21 mouse cellular contexts compared by ENCODE assay signal in genomic region chr7:112790334-112790733, GRCm38 (mm10).
DNase-seq lines count a peak whose midpoint lies in the region; ATAC-seq and TF ChIP-seq lines count a peak whose summit lies in the region.
"Had no signal": no experiment of that assay in that cellular context is flagged by ENCODE, and none has a peak within 500 bp of the region (broad histone marks: within the 10 kb centered on the region; RNA-seq: fewer than 3 reads in every experiment).

No protein-coding gene starts in this region.

- no peak overlapping the region for H3K4me3 ChIP-seq in kidney, embryonic 15.5 days (replicated peaks)
- no peak overlapping the region for H3K4me3 ChIP-seq in lung, embryonic 14.5 days (ENCODE audit: low read depth, low read length)
- no peak overlapping the region for H3K4me3 ChIP-seq in limb, embryonic 13.5 days
- H3K4me3 ChIP-seq: embryonic facial prominence, embryonic 13.5 days; forebrain, embryonic 13.5 days; heart, embryonic 10.5 days; hindbrain, embryonic 12.5 days had no signal

- ATAC-seq in kidney, embryonic 15.5 days (replicated peaks; ENCODE audit: low FRiP score), result no peak
- ATAC-seq in lung, embryonic 14.5 days (ENCODE audit: insufficient read depth), result no peak
- ATAC-seq in limb, embryonic 13.5 days (ENCODE audit: low FRiP score, low read depth), result 0 out of 2 replicates have a peak, but pooled peaks have one; percentile 44
- ATAC-seq: CD4-positive, CD25-positive, alpha-beta regulatory T cell, adult 4 months; forebrain, embryonic 13.5 days; forebrain, postnatal 0 days; hindbrain, embryonic 16.5 days had no signal

- H3K27ac ChIP-seq in kidney, embryonic 15.5 days, result peak overlapping the region; percentile 63
- H3K27ac ChIP-seq in lung, embryonic 14.5 days (ENCODE audit: low read depth), result peak overlapping the region; percentile 27; the same call in 1 of the 2 replicates
- H3K27ac ChIP-seq in limb, embryonic 13.5 days, result no peak overlapping the region
- H3K27ac ChIP-seq: embryonic facial prominence, embryonic 13.5 days; forebrain, embryonic 13.5 days; hindbrain, embryonic 12.5 days had no signal

- no peak overlapping the region for H3K4me2 ChIP-seq in kidney, embryonic 15.5 days
- no peak overlapping the region for H3K4me2 ChIP-seq in lung, embryonic 14.5 days
- no peak overlapping the region for H3K4me2 ChIP-seq in limb, embryonic 13.5 days (replicated peaks)
- H3K4me2 ChIP-seq: embryonic facial prominence, embryonic 13.5 days; forebrain, embryonic 13.5 days; hindbrain, embryonic 12.5 days had no signal

- H3K36me3 ChIP-seq in kidney, embryonic 15.5 days, result no peaks in the 10 kb centered on the region
- H3K36me3 ChIP-seq in lung, embryonic 14.5 days (ENCODE audit: insufficient read depth), result no peaks in the 10 kb centered on the region
- no peaks in the 10 kb centered on the region for H3K36me3 ChIP-seq in limb, embryonic 13.5 days
- H3K36me3 ChIP-seq: embryonic facial prominence, embryonic 13.5 days; hindbrain, embryonic 12.5 days had no signal

- H3K27me3 ChIP-seq in kidney, embryonic 15.5 days, result no peaks in the 10 kb centered on the region
- H3K27me3 ChIP-seq in lung, embryonic 14.5 days (ENCODE audit: insufficient read depth, low read length), result no peaks in the 10 kb centered on the region
- H3K27me3 ChIP-seq in limb, embryonic 13.5 days, result no peaks in the 10 kb centered on the region
- H3K27me3 ChIP-seq: embryonic facial prominence, embryonic 13.5 days; forebrain, embryonic 13.5 days; hindbrain, embryonic 12.5 days had no signal

- H3K9ac ChIP-seq in kidney, embryonic 15.5 days, result no peak overlapping the region
- no peak overlapping the region for H3K9ac ChIP-seq in lung, embryonic 14.5 days
- no peak overlapping the region for H3K9ac ChIP-seq in limb, embryonic 13.5 days
- H3K9ac ChIP-seq: embryonic facial prominence, embryonic 13.5 days; forebrain, embryonic 13.5 days; forebrain, postnatal 0 days; hindbrain, embryonic 12.5 days had no signal

- no peaks in the 10 kb centered on the region for H3K9me3 ChIP-seq in kidney, embryonic 15.5 days (replicated peaks)
- no peaks in the 10 kb centered on the region for H3K9me3 ChIP-seq in lung, embryonic 14.5 days (ENCODE audit: low read depth, low read length)
- H3K9me3 ChIP-seq in limb, embryonic 13.5 days, result no peaks in the 10 kb centered on the region
- H3K9me3 ChIP-seq: embryonic facial prominence, embryonic 13.5 days; forebrain, embryonic 13.5 days; heart, embryonic 10.5 days; hindbrain, embryonic 12.5 days had no signal

- WGBS in kidney, embryonic 15.5 days, result 21% methylated on average over 2 of the region's 2 CpGs
- WGBS in lung, embryonic 14.5 days, result 41% methylated on average over 2 of the region's 2 CpGs
- 14% methylated on average over 2 of the region's 2 CpGs for WGBS in limb, embryonic 13.5 days

- no peak for DNase-seq in kidney, adult 9 months
- no peak for DNase-seq in lung, embryonic 14.5 days
- no peak for DNase-seq in lung, postnatal 14 days
- DNase-seq in yolk sac, embryonic 10.5 days (ENCODE audit: low spot score), result peak; percentile 34
- no peak for DNase-seq in frontal cortex, adult 2 months (ENCODE audit: extremely low spot score in 1 of 2, low spot score in 1 of 2)
- DNase-seq: adrenal gland, postnatal 10 days; cerebellum, adult 11 months; cerebellum, adult 9-10 months; cerebellum, postnatal 25 days; forebrain, postnatal 0 days; heart, adult 18-20 months; heart, postnatal 10 days; heart, postnatal 4 days had no signal

- no peak for TF ChIP-seq CTCF in lung, embryonic 14.5 days (IDR thresholded peaks at IDR 0.05; ENCODE audit: low read depth)

- H3K4me1 ChIP-seq in kidney, embryonic 15.5 days, result peaks cover 74% of the 10 kb centered on the region
- peaks cover 51% of the 10 kb centered on the region for H3K4me1 ChIP-seq in lung, embryonic 14.5 days (ENCODE audit: insufficient read depth)
- peaks cover 87% of the 10 kb centered on the region for H3K4me1 ChIP-seq in limb, embryonic 13.5 days
